Mouse (Mus musculus): Measurements from ENCODE around the gene Gm28635. TPM values are rescaled to one million over a fixed set of nuclear protein-coding genes. Genes with fewer than 3 reads are reported as not detected.

Gm28635 gene
- total RNA-seq (2014; rRNA removed), result not detected in 2 replicates
- polyA plus RNA-seq (2015; fragmentation: Nextera tagmentation; extraction: Ambion mirVana), result not detected in 2 replicates

GRCm38 (mm10) chr2:84677968-84678880 is at the start of gene Gm28635, which contains the start of gene Med19:
TSS of gene Gm28635 (minus strand) at chr2:84678041.
TSS of gene Med19 (plus strand) at chr2:84678402.
- Histone ChIP-seq H3K9me3 (ENCODE audit: low read length) (no peaks in the 10 kb centered on the region), H3K27me3 (ENCODE audit: insufficient read depth, low read length) (no peaks in the 10 kb centered on the region), H3K4me3 (ENCODE audit: low read length) (peak within 1 kb of the TSS; percentile 100), H3K36me3 (ENCODE audit: insufficient read depth, low read length) (peaks cover 18% of the 10 kb centered on the region; the same call in 1 of the 2 replicates), H3K4me1 (ENCODE audit: insufficient read depth, low read length) (peaks cover 4% of the 10 kb centered on the region; the same call in 1 of the 2 replicates), H3K27ac (peak within 1 kb of the TSS; percentile 86), H3K4me2 (ENCODE audit: low read depth, low read length) (peak within 1 kb of the TSS; percentile 86), H3K9ac (replicated peaks; ENCODE audit: low read length) (peak within 1 kb of the TSS; percentile 83)
- WGBS, result under 1% methylated on average over 44 of the region's 44 CpGs
- DNase-seq (ENCODE audit: low spot score) (peak; percentile 99), ATAC-seq (peak; percentile 99)
- TF ChIP-seq CTCF (IDR thresholded peaks at IDR 0.05; ENCODE audit: low read depth), result peak; percentile 27

- DNase-seq (ENCODE audit: low spot score), result peak; percentile 99
- H3K27ac ChIP-seq, result peak within 1 kb of the TSS; percentile 80
- ATAC-seq, result peak; percentile 98
- WGBS, result under 1% methylated on average over 39 of the region's 39 CpGs
- TF ChIP-seq CTCF (IDR thresholded peaks at IDR 0.05; ENCODE audit: low read depth), result peak; percentile 29; the same call in 1 of the 2 replicates
- H3K4me2 ChIP-seq (ENCODE audit: low read depth, low read length), result peak within 1 kb of the TSS; percentile 85
- H3K9me3 ChIP-seq (ENCODE audit: low read length), result no peaks in the 10 kb centered on the region
- H3K9ac ChIP-seq (replicated peaks; ENCODE audit: low read length), result peak within 1 kb of the TSS; percentile 59
- peak within 1 kb of the TSS; percentile 46 for H3K4me3 ChIP-seq (ENCODE audit: low read length)
- peaks cover 5% of the 10 kb centered on the region; the same call in 1 of the 2 replicates for H3K4me1 ChIP-seq (ENCODE audit: insufficient read depth, low read length)
- H3K36me3 ChIP-seq (ENCODE audit: insufficient read depth, low read length), result peaks cover 5% of the 10 kb centered on the region; the same call in 1 of the 2 replicates
- no peaks in the 10 kb centered on the region for H3K27me3 ChIP-seq (ENCODE audit: insufficient read depth, low read length)
Measured at GRCm38 (mm10) chr2:84727172-84727858, 49.5 kb upstream of the Gm28635 start, which contains the start of gene Clp1. TSS of gene Clp1 (minus strand) at chr2:84727350.

- H3K36me3 ChIP-seq (ENCODE audit: insufficient read depth, low read length), result peaks cover 5% of the 10 kb centered on the region; the same call in 1 of the 2 replicates
- no peak overlapping the region for H3K27ac ChIP-seq
- no peak for DNase-seq (ENCODE audit: low spot score)
Measured at GRCm38 (mm10) chr2:84726716-84727115, 48.9 kb upstream of the Gm28635 start.

GRCm38 (mm10) chr2:84725770-84726169 is 47.9 kb upstream of the Gm28635 start:
- TF ChIP-seq CTCF (IDR thresholded peaks at IDR 0.05; ENCODE audit: low read depth), result no peak
- Histone ChIP-seq H3K4me3 (ENCODE audit: low read length) (no peak overlapping the region), H3K27me3 (ENCODE audit: insufficient read depth, low read length) (no peaks in the 10 kb centered on the region), H3K4me1 (ENCODE audit: insufficient read depth, low read length) (peaks cover 5% of the 10 kb centered on the region; the same call in 1 of the 2 replicates), H3K4me2 (ENCODE audit: low read depth, low read length) (peak overlapping the region; percentile 85; the same call in 1 of the 2 replicates), H3K27ac (no peak overlapping the region), H3K36me3 (ENCODE audit: insufficient read depth, low read length) (peaks cover 10% of the 10 kb centered on the region; the same call in 1 of the 2 replicates), H3K9ac (replicated peaks; ENCODE audit: low read length) (no peak overlapping the region), H3K9me3 (ENCODE audit: low read length) (no peaks in the 10 kb centered on the region)
- WGBS, result 93% methylated on average over 10 of the region's 10 CpGs
- ATAC-seq (no peak), DNase-seq (ENCODE audit: low spot score) (no peak)

More at GRCm38 (mm10) chr2:84726716-84727115, 48.9 kb upstream of the Gm28635 start:
- Histone ChIP-seq H3K27me3 (ENCODE audit: insufficient read depth, low read length) (no peaks in the 10 kb centered on the region), H3K9ac (replicated peaks; ENCODE audit: low read length) (peak overlapping the region; percentile 59), H3K4me1 (ENCODE audit: insufficient read depth, low read length) (peaks cover 5% of the 10 kb centered on the region; the same call in 1 of the 2 replicates), H3K4me3 (ENCODE audit: low read length) (peak overlapping the region; percentile 46), H3K4me2 (ENCODE audit: low read depth, low read length) (peak overlapping the region; percentile 85), H3K9me3 (ENCODE audit: low read length) (no peaks in the 10 kb centered on the region)
- whole genome bisulfite sequencing, result 6% methylated on average over 9 of the region's 9 CpGs
- TF ChIP-seq CTCF (IDR thresholded peaks at IDR 0.05; ENCODE audit: low read depth), result no peak
- no peak; the same call in 1 of the 2 replicates for ATAC-seq

- Histone ChIP-seq H3K36me3 (ENCODE audit: insufficient read depth, low read length) (peaks cover 10% of the 10 kb centered on the region; the same call in 1 of the 2 replicates), H3K27me3 (ENCODE audit: insufficient read depth, low read length) (no peaks in the 10 kb centered on the region), H3K4me1 (ENCODE audit: insufficient read depth, low read length) (peaks cover 5% of the 10 kb centered on the region; the same call in 1 of the 2 replicates), H3K4me3 (ENCODE audit: low read length) (no peak overlapping the region), H3K9ac (replicated peaks; ENCODE audit: low read length) (no peak overlapping the region), H3K4me2 (ENCODE audit: low read depth, low read length) (no peak overlapping the region), H3K27ac (no peak overlapping the region), H3K9me3 (ENCODE audit: low read length) (no peaks in the 10 kb centered on the region)
- 96% methylated on average over 14 of the region's 14 CpGs for WGBS
- DNase-seq (ENCODE audit: low spot score) (no peak), ATAC-seq (no peak)
- TF ChIP-seq CTCF (IDR thresholded peaks at IDR 0.05; ENCODE audit: low read depth), result no peak
Measured at GRCm38 (mm10) chr2:84723856-84724255, 46.0 kb upstream of the Gm28635 start.

GRCm38 (mm10) chr2:84721182-84721581 is 43.3 kb upstream of the Gm28635 start:
- Histone ChIP-seq H3K4me3 (ENCODE audit: low read length) (no peak overlapping the region), H3K4me1 (ENCODE audit: insufficient read depth, low read length) (0 out of 2 replicates have a peak, but pooled peaks cover 2% of the 10 kb centered on the region), H3K4me2 (ENCODE audit: low read depth, low read length) (no peak overlapping the region), H3K27ac (no peak overlapping the region), H3K9ac (replicated peaks; ENCODE audit: low read length) (no peak overlapping the region), H3K36me3 (ENCODE audit: insufficient read depth, low read length) (peaks cover 10% of the 10 kb centered on the region; the same call in 1 of the 2 replicates), H3K27me3 (ENCODE audit: insufficient read depth, low read length) (no peaks in the 10 kb centered on the region), H3K9me3 (ENCODE audit: low read length) (no peaks in the 10 kb centered on the region)
- no peak for ATAC-seq
- no peak for TF ChIP-seq CTCF (IDR thresholded peaks at IDR 0.05; ENCODE audit: low read depth)
- DNase-seq (ENCODE audit: low spot score), result no peak
- WGBS, result 80% methylated on average over 3 of the region's 3 CpGs

Measured in hindbrain, postnatal 0 days (tissue).